Mouse (Mus musculus) heart, adult 11 months (tissue): ENCODE data around the gene Slc8a2.

Source experiments
- DNase-seq: peaks from one replicate; pipeline ENCODE4 v3.0.0; 2022

Gene Slc8a2

GRCm38 (mm10) chr7:16172586-16173140 is 43.0 kb downstream of the Slc8a2 start:
- peak; percentile 80 for DNase-seq

DNA sequence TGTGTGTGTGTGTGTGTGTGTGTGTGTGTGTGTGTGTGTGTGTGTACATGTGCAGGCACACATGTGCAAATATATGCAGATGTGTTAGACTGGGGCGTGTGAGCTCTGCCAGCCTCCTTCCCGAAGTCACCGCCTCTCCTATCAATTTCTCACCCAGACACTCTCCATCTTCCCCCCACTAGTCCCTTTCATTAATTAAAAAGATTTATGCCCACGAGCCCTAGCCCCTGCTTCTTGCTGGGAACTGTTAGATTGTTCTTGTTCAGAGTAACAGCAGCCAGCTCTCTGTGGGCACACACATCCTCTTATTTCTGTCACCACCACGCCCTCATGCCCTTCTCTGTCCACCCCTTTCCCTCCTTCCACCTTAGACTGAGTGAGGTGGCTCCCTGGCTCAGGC is 43.5 kb downstream of the Slc8a2 start:
- no peak for DNase-seq

- peak; percentile 96 for DNase-seq
Observed at GRCm38 (mm10) chr7:16174597-16175541, 45.2 kb downstream of the Slc8a2 start, which contains the start of gene Meis3. Meis3 (plus strand) TSS chr7:16175090.

DNA sequence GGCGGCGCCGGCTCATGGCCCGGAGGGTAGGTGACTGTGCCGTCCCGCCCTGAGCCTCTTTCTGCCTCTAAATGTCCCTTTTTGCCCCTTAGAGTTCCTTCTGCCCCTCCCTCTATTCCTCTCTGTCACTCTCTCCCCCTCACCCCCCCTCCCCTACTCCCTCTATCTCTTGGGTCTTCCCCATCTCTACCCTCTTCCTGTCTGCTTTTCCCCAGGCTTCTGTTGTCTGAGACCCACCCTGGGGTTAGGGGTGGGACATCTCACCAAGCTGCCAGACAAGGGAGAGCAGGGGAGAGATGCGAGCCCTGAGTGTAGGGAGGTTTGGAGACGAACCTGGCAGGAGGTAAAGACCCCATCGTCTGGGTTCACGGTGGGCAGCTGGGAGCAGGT is 45.9 kb downstream of the Slc8a2 start:
- no peak for DNase-seq

DNA sequence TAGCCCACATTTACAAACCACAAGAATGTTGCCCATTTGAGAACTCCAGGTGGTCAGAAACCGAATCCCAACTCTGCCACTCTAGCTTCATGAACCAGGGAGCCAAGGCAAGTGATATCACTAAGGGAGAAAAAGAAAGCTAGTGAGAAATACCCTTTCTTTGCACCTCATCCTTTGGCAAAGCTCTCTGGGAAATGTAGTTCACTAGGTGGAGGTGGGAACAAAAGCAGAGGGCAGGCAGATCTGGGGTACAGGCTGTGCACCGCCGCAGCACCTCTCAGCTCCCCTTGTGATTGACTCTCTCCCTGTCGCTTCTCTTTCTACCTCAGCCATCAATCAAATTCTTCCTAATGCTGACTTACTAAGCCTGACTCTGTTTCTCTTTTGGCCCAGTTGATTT is 48.5 kb downstream of the Slc8a2 start:
- DNase-seq: no peak

- DNase-seq: no peak
Observed at GRCm38 (mm10) chr7:16183663-16184062, 54.0 kb downstream of the Slc8a2 start.

- no peak for DNase-seq
Observed at GRCm38 (mm10) chr7:16187494-16187893, 57.9 kb downstream of the Slc8a2 start.

- DNase-seq: peak; percentile 96
Observed at GRCm38 (mm10) chr7:16192315-16192714, 62.7 kb downstream of the Slc8a2 start.

DNA sequence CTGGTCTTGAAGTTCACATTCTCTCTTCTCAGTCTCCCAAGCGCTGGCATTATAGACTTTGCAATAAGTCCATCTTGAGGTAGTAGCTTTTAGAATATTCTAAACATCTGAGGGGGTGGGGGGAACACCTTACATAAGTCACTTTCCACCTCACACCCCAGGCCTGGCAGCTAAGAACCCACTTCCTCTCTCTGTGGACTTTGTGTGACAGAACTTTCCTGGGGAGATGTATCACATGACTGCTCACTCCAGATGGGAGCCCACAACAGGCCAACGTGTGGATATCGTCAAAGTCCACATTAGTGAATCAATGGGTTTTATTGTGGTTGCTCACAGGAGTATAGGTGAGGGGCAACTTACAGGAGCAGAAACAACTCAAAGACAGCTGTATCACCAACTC is 64.1 kb downstream of the Slc8a2 start:
- DNase-seq: no peak

GRCm38 (mm10) chr7:16196616-16197015 is 67.0 kb downstream of the Slc8a2 start:
- no peak for DNase-seq

DNA sequence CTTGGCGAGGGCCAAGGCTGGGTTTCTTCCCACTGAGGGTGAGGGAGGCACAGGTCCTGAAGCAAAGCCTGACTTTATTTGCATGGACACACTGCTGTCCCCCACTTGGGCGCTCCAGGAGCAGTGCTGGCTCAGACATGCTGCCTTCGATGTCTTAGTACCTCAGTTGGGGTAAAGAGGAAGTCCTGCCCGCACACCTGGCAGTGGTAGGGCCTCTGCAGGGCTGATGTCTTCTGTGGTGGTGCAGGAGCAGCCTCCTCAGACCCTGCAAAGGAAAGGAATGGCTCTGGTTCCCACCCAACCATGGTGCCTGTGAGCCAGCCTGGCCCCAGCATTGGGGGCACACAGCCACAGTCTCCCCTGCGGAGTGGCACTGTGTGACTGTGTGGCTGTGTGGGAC is 67.5 kb downstream of the Slc8a2 start:
- DNase-seq: no peak

DNA sequence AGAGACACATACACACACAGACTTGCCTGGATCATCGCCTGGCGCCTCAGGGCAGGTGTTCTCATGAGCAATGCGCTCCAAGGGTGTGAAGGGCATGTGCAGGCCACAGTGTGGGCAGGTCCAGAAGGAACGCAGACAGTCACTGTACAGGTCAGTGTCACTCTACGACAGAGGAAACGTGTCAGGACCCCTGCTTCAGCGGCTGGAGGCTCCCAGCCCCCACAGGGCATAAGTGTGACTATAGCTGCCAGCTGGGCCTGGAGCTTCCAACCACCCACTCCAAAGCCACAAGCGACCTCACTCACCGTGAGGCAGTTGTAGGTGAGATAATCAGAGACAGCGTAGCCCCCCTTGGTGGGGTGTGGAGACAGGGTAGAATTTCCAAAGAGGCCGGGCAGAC is 68.9 kb downstream of the Slc8a2 start:
- no peak for DNase-seq

DNA sequence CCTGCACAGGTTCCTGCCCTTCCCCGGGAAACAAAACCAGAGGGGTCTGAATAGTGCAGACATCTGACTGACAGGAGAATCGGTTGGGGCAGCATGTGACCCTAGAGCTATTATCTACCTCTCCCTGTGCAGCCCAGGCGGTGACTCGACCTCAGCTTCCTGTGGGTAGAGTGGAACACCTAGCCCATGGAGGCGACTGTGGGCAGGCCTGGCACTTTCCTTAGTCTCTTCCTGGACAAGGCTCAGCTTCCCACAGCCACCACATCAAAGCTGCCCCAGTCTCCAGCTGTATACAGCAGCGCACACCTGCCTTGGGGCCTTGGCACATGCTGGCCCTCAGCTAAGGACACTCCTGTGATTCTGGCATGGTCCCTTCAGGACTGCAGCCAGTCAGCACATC is 71.5 kb downstream of the Slc8a2 start:
- DNase-seq: no peak

DNA sequence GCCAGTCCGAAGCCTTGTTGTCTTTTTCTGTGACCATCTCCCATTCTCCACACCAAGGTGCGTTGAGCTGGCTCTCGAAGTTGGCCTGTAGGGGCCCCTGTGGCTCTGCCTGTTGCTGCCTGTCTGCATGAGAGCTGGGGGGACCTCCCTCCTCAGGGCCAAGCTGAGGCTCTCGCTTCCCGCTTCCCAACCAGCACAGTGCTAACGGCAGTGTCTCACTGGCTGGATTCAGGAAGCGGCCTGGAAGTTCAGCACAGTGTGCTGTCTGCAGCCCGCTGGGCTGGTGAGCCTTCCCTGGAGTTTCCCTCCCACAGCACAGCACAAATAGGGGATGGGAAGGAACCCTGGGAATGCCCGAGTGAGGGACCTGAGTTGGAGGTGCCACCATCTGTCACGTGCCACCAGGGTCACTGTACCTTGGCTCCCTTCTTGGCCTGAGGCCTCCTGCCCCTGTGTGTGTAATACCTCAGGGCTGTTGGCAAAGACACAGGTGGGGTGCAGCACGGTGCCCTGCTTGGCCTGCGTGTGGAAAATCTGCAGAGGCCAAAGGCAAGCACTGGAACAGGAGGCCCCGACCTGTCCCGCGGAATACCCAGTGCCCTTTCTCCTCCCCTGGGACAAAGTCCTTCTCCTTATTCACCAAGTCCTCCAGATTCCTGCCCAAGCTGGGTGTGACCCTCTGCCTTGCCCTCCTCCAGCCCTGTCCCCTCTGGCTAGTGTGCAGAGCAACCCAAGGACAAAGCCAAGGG is 73.3 kb downstream of the Slc8a2 start:
- DNase-seq: peak; percentile 90

- DNase-seq: peak; percentile 87
Observed at GRCm38 (mm10) chr7:16203505-16203903, 73.9 kb downstream of the Slc8a2 start.

DNA sequence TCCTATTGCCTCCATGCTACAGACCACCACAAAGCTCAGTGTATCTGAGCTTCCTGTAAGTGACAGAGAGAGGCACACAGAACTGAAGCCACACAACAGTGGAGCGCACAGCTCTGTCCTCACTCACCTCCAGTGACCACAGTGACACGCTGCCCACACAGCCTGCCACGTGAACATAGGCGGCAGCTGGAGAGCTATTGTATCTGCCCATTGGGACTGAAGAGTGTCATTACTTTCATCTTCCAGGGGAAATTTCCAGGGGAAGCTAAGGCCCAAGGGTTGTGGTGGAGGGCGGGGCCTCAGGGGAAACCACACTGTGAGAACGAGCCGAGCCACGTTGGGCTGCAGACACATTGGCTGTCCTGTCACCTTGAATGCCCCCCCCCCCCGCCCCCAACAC is 75.2 kb downstream of the Slc8a2 start:
- no peak for DNase-seq

DNA sequence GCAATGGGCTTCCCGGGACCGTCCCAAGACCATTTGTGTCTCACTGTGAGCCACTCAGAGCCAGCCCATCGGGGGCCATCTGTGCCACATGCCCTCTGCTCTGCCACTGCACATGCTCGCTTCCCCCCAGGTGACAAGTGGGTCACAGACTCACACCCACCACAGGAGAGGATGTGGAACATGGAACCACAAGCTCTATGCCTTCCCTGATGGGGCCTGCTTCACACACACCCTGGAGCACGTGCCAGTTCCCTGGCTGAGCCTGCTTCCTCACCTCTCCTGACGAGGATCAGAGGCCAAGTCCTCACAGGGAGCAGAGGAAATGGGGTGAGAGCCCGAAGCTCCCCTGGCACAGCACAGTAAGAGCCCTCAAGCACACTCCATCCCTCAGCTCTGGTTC is 77.5 kb downstream of the Slc8a2 start:
- DNase-seq: peak; percentile 93

DNA sequence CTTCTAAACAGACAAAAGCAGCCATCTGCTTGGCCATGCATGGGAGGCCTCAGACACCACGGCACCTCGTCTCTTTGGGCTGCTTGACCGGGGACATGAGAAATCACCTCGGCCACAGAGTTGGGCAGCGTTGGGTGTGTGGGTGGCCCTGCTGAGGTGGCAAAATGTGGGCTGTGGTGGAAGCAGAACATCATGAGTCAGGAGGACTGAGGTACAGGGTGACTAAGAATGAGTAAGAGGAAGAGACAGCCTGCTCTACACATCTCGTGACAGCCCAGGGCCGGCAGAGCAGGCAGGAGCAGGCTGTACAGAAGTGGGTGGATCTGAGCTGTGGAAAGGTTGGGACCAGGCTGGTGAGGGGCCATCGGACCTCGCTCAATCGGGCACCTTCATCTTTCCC is 77.9 kb downstream of the Slc8a2 start:
- peak; percentile 98 for DNase-seq

- DNase-seq: no peak
Observed at GRCm38 (mm10) chr7:16208781-16209665, 79.4 kb downstream of the Slc8a2 start.
